Mouse (Mus musculus) spleen, embryonic (tissue): ENCODE measurements around the gene Gm10228.
"Not testable (repeated sequence)": the region's sequence is repeated elsewhere in the genome, so short reads cannot be mapped to it uniquely, and the experiment has no call there.

Source experiments
- CTCF ChIA-PET: fragments of 350-600 bp; sonication (Branson Sonifier 250); formaldehyde crosslinking; loops from one replicate; lab custom pipeline; 2022; lab: Charles Lee

Gene Gm10228

GRCm38 (mm10) chr16:89041372-89041771 is at the start of gene Gm10228:
Gm10228 (minus strand) TSS chr16:89041472.
- CTCF ChIA-PET = not testable (repeated sequence)

GRCm38 (mm10) chr16:89071041-89071440 is 29.8 kb upstream of the Gm10228 start:
- CTCF ChIA-PET = not testable (repeated sequence)

GRCm38 (mm10) chr16:89063902-89064301 is 22.6 kb upstream of the Gm10228 start, which contains the start of gene 1110025L11Rik:
1110025L11Rik (minus strand) TSS chr16:89064002.
- CTCF ChIA-PET = not testable (repeated sequence)

- CTCF ChIA-PET = no interaction called here
These were observed 6.5 kb upstream of the Gm10228 start, which contains the start of gene Krtap6-5 for GRCm38 (mm10) chr16:89047783-89048182. Krtap6-5 (minus strand) TSS chr16:89047883.

GRCm38 (mm10) chr16:89031399-89031798 is 9.9 kb downstream of the Gm10228 start, which contains the start of gene Krtap6-1:
Krtap6-1 (plus strand) TSS chr16:89031699.
- CTCF ChIA-PET = not testable (repeated sequence)

- CTCF ChIA-PET = not testable (repeated sequence)
These were observed 26.3 kb downstream of the Gm10228 start, which contains the start of gene Gm10229 for GRCm38 (mm10) chr16:89014984-89015383. Gm10229 (plus strand) TSS chr16:89015284.

- CTCF ChIA-PET = no interaction called here
These were observed 27.3 kb downstream of the Gm10228 start for GRCm38 (mm10) chr16:89013973-89014372.

- CTCF ChIA-PET = no interaction called here
These were observed 30.6 kb downstream of the Gm10228 start, which contains the start of gene Krtap22-2 for GRCm38 (mm10) chr16:89010659-89011058. Krtap22-2 (minus strand) TSS chr16:89010759.
